Mouse (Mus musculus) intestine, embryonic 14.5 days (tissue): ENCODE measurements around the gene Thbs4. TPM values are rescaled to one million over a fixed set of nuclear protein-coding genes. Genes with fewer than 3 reads are reported as not detected.

Experiments
- ATAC-seq: fragments of 200-750 bp; cut with Nextera tagmentation; replicated peaks from 2 replicates; pipeline ENCODE4 v1.8.0; 2017; ENCODE audit warnings: low read depth, moderate number of reproducible peaks, moderate TSS enrichment, moderate library complexity; ENCODE audit not compliant: low FRiP score, low TSS enrichment
- DNase-seq: peaks from one replicate; pipeline ENCODE4 v3.0.0-alpha.2; 2018; ENCODE audit warnings: low spot score
- H3K27ac ChIP-seq: fragments of 300-500 bp; sonication (generic); 2 replicates; pipeline ENCODE4 v1.5.1; 2014; ENCODE audit warnings: low read depth, mild to moderate bottlenecking, control low read depth
- H3K27me3 ChIP-seq: fragments of 300-500 bp; sonication (generic); replicated peaks from 2 replicates; pipeline ENCODE4 v1.6.1; 2014; ENCODE audit warnings: low read length, control low read depth; ENCODE audit not compliant: control insufficient read depth, insufficient read depth
- H3K36me3 ChIP-seq: fragments of 300-500 bp; sonication (generic); 2 replicates; pipeline ENCODE4 v1.6.1; 2014; ENCODE audit warnings: low read length, control low read depth; ENCODE audit not compliant: control insufficient read depth, insufficient read depth
- H3K4me1 ChIP-seq: fragments of 300-500 bp; sonication (generic); replicated peaks from 2 replicates; pipeline ENCODE4 v1.6.1; 2014; ENCODE audit warnings: low read length, control low read depth, mixed read lengths; ENCODE audit not compliant: control insufficient read depth, insufficient read depth
- H3K4me2 ChIP-seq: fragments of 300-500 bp; sonication (generic); 2 replicates; pipeline ENCODE4 v1.6.1; 2014; ENCODE audit warnings: low read length
- H3K4me3 ChIP-seq: fragments of 300-500 bp; sonication (generic); 2 replicates; pipeline ENCODE4 v1.5.1; 2014; ENCODE audit warnings: low read depth, low read length, control low read depth, mixed read lengths
- H3K9ac ChIP-seq: fragments of 300-500 bp; sonication (generic); 2 replicates; pipeline ENCODE4 v1.6.1; 2014; ENCODE audit warnings: mild to moderate bottlenecking, low read length
- H3K9me3 ChIP-seq: fragments of 300-500 bp; sonication (generic); 2 replicates; pipeline ENCODE4 v1.6.1; 2016; ENCODE audit warnings: low read length, control low read depth; ENCODE audit not compliant: control insufficient read depth
- WGBS: fragments of 180-500 bp; shearing (Covaris S2); extraction: QIAGEN DNeasy Blood & Tissue Kit; methylation state at CpG from one replicate; pipeline ENCODE4 v1.1.7; 2014; 5-methylcytosine and 5-hydroxymethylcytosine counted together
- polyA plus RNA-seq: library from polyadenylated mRNA; unstranded; fragments of >200 nt; fragmentation: Nextera tagmentation; extraction: Ambion mirVana; gene quantifications from 2 replicates; pipeline ENCODE4 v1.2.1, GENCODE M21; 2014

Thbs4 gene
- polyA plus RNA-seq, 1 experiment from 2014 or later, result 30.2 TPM

- ATAC-seq (no peak), DNase-seq (no peak)
- Histone ChIP-seq H3K9ac (no peak overlapping the region), H3K4me3 (no peak overlapping the region), H3K27ac (no peak overlapping the region), H3K4me2 (no peak overlapping the region), H3K36me3 (no peaks in the 10 kb centered on the region), H3K4me1 (peaks cover 8% of the 10 kb centered on the region), H3K27me3 (no peaks in the 10 kb centered on the region), H3K9me3 (no peaks in the 10 kb centered on the region)
- WGBS, result 56% methylated on average over 3 of the region's 3 CpGs
Observed at GRCm38 (mm10) chr13:92738821-92739220, 55.8 kb downstream of the Thbs4 start.

- H3K36me3 ChIP-seq, result no peaks in the 10 kb centered on the region
- DNase-seq (no peak), ATAC-seq (no peak)
- H3K4me1 ChIP-seq, result no peaks in the 10 kb centered on the region; the same call in 1 of the 2 replicates
- 58% methylated on average over 11 of the region's 11 CpGs for WGBS
- no peaks in the 10 kb centered on the region for H3K9me3 ChIP-seq
- H3K27ac ChIP-seq, result no peak overlapping the region
- no peaks in the 10 kb centered on the region for H3K27me3 ChIP-seq
- no peak overlapping the region for H3K9ac ChIP-seq
- H3K4me2 ChIP-seq, result no peak overlapping the region
- H3K4me3 ChIP-seq, result no peak overlapping the region
Observed at GRCm38 (mm10) chr13:92736516-92737300, 57.9 kb downstream of the Thbs4 start.

GRCm38 (mm10) chr13:92735693-92736092 is 58.9 kb downstream of the Thbs4 start:
- 53% methylated on average over 1 of the region's 1 CpGs for WGBS
- Histone ChIP-seq H3K27ac (no peak overlapping the region), H3K4me3 (no peak overlapping the region), H3K9me3 (no peaks in the 10 kb centered on the region), H3K27me3 (no peaks in the 10 kb centered on the region), H3K4me2 (no peak overlapping the region), H3K9ac (no peak overlapping the region), H3K4me1 (no peaks in the 10 kb centered on the region; the same call in 1 of the 2 replicates), H3K36me3 (no peaks in the 10 kb centered on the region)
- DNase-seq, result peak; percentile 15
- ATAC-seq, result no peak

- ATAC-seq, result no peak
- Histone ChIP-seq H3K27ac (no peak overlapping the region), H3K9ac (no peak overlapping the region), H3K4me2 (no peak overlapping the region), H3K4me3 (no peak overlapping the region), H3K9me3 (no peaks in the 10 kb centered on the region), H3K4me1 (no peaks in the 10 kb centered on the region), H3K27me3 (no peaks in the 10 kb centered on the region), H3K36me3 (no peaks in the 10 kb centered on the region)
- DNase-seq, result peak; percentile 32
- WGBS, result 83% methylated on average over 11 of the region's 11 CpGs
Observed at GRCm38 (mm10) chr13:92733741-92734140, 60.9 kb downstream of the Thbs4 start.

- no peaks in the 10 kb centered on the region for H3K27me3 ChIP-seq
- no peaks in the 10 kb centered on the region for H3K36me3 ChIP-seq
- ATAC-seq (no peak; the same call in 1 of the 2 replicates), DNase-seq (peak; percentile 69)
- no peak overlapping the region for H3K4me3 ChIP-seq
- H3K4me2 ChIP-seq, result no peak overlapping the region
- no peak overlapping the region for H3K9ac ChIP-seq
- WGBS, result 41% methylated on average over 9 of the region's 9 CpGs
- H3K9me3 ChIP-seq, result no peaks in the 10 kb centered on the region
- no peaks in the 10 kb centered on the region for H3K4me1 ChIP-seq
- H3K27ac ChIP-seq, result no peak overlapping the region
Observed at GRCm38 (mm10) chr13:92733252-92733651, 61.4 kb downstream of the Thbs4 start.

- Histone ChIP-seq H3K9ac (no peak overlapping the region), H3K4me1 (no peaks in the 10 kb centered on the region), H3K36me3 (no peaks in the 10 kb centered on the region), H3K4me3 (no peak overlapping the region), H3K4me2 (no peak overlapping the region), H3K27me3 (no peaks in the 10 kb centered on the region), H3K9me3 (no peaks in the 10 kb centered on the region), H3K27ac (no peak overlapping the region)
- peak; percentile 48 for DNase-seq
- ATAC-seq, result no peak
- 60% methylated on average over 5 of the region's 5 CpGs for WGBS
Observed at GRCm38 (mm10) chr13:92732836-92733235, 61.8 kb downstream of the Thbs4 start.

GRCm38 (mm10) chr13:92731811-92732210 is 62.8 kb downstream of the Thbs4 start:
- Histone ChIP-seq H3K4me3 (no peak overlapping the region), H3K27me3 (no peaks in the 10 kb centered on the region), H3K4me1 (no peaks in the 10 kb centered on the region), H3K4me2 (no peak overlapping the region), H3K27ac (no peak overlapping the region), H3K36me3 (no peaks in the 10 kb centered on the region), H3K9me3 (no peaks in the 10 kb centered on the region), H3K9ac (no peak overlapping the region)
- WGBS, result 83% methylated on average over 6 of the region's 6 CpGs
- peak; percentile 24 for DNase-seq
- ATAC-seq, result no peak

- Histone ChIP-seq H3K9ac (no peak overlapping the region), H3K9me3 (no peaks in the 10 kb centered on the region), H3K36me3 (no peaks in the 10 kb centered on the region), H3K27me3 (no peaks in the 10 kb centered on the region), H3K4me3 (no peak overlapping the region), H3K27ac (peak overlapping the region; percentile 23; the same call in 1 of the 2 replicates), H3K4me1 (no peaks in the 10 kb centered on the region), H3K4me2 (no peak overlapping the region)
- 42% methylated on average over 13 of the region's 13 CpGs for WGBS
- DNase-seq (peak; percentile 50), ATAC-seq (no peak)
Observed at GRCm38 (mm10) chr13:92729811-92730210, 64.8 kb downstream of the Thbs4 start.

GRCm38 (mm10) chr13:92722389-92722788 is 72.2 kb downstream of the Thbs4 start:
- H3K9me3 ChIP-seq, result no peaks in the 10 kb centered on the region
- 64% methylated on average over 5 of the region's 5 CpGs for WGBS
- no peak overlapping the region for H3K9ac ChIP-seq
- no peak for ATAC-seq
- no peaks in the 10 kb centered on the region for H3K27me3 ChIP-seq
- DNase-seq, result peak; percentile 51
- no peaks in the 10 kb centered on the region for H3K4me1 ChIP-seq
- H3K36me3 ChIP-seq, result no peaks in the 10 kb centered on the region
- no peak overlapping the region for H3K27ac ChIP-seq
- no peak overlapping the region for H3K4me3 ChIP-seq
- no peak overlapping the region for H3K4me2 ChIP-seq
